Mouse (Mus musculus): ENCODE results near the gene Il17rd.

GRCm38 (mm10) chr14:27067866-27068271, 29.1 kb downstream of the Il17rd start:
- TF ChIP-seq KAT2A (conservative IDR thresholded peaks at IDR 0.05; ENCODE audit: low read depth, low read length) = no peak
- no peak for TF ChIP-seq CTCF (IDR thresholded peaks at IDR 0.05 in 2 of 3, conservative IDR thresholded peaks at IDR 0.05 in 1 of 3; ENCODE audit: control insufficient read depth in 1 of 3, insufficient read depth in 1 of 3, low read depth in 2 of 3, low read length in 3 of 3, poor library complexity in 1 of 3, severe bottlenecking in 1 of 3)
- no peak for TF ChIP-seq E2F4 (IDR thresholded peaks at IDR 0.05; ENCODE audit: borderline replicate concordance, low read depth, low read length)
- no peak for TF ChIP-seq MYC (IDR thresholded peaks at IDR 0.05; ENCODE audit: low read depth, low read length)
- TF ChIP-seq RCOR1 (IDR thresholded peaks at IDR 0.05; ENCODE audit: low read depth, low read length) = no peak
- TF ChIP-seq GATA1 (IDR thresholded peaks at IDR 0.05; ENCODE audit: low read depth, low read length) = no peak
- TF ChIP-seq POLR2A (IDR thresholded peaks at IDR 0.05; ENCODE audit: control insufficient read depth in 1 of 2, insufficient read depth in 1 of 2, low read depth in 1 of 2, low read length in 2 of 2, poor library complexity in 1 of 2) = no peak
